Mouse (Mus musculus): ENCODE measurements around the gene 1700029F12Rik.

The 1700029F12Rik gene

DNA sequence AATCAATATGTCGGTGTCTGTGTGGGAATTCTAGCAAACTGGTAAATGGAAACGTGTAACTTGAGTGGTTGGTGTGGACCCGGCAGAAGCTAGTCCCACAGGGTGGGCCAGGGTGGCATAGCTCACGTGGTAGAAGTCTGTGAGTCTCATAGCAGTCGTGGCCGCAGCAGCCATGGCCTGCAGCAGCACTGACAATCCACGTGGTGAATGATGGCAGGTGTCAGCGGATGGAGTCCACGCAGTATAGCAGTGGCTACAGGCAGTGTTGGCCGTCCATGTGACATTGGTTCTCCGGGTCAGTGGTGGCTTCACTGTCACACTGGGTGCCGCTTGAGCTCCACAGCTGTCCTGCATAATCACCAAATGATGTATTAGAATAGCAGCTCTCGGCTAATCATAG is 4.1 kb downstream of the 1700029F12Rik start:
- WGBS, result 92% methylated on average over 13 of the region's 13 CpGs

GRCm38 (mm10) chr13:97021906-97022305 is 12.3 kb downstream of the 1700029F12Rik start:
- 69% methylated on average over 4 of the region's 4 CpGs for WGBS

DNA sequence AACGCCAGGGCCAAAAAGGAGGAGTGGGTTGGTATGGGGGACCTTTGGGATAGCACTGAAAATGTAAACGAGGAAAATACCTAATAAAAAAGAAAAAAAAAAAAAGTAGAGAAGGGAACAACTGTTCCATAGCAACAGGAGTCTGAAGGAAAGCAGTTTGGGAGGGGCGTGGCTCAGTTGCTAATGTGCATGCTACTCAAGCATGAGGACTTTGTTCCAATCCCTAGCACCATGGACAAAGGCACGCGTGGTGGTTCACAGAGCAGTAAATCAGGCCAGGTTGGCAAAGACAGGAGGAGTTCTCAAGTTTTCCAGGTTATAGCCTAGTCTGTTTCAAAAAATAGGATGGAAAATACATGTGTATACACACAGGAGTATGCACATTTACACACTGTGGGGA is 14.0 kb downstream of the 1700029F12Rik start:
- 84% methylated on average over 5 of the region's 5 CpGs for WGBS

DNA sequence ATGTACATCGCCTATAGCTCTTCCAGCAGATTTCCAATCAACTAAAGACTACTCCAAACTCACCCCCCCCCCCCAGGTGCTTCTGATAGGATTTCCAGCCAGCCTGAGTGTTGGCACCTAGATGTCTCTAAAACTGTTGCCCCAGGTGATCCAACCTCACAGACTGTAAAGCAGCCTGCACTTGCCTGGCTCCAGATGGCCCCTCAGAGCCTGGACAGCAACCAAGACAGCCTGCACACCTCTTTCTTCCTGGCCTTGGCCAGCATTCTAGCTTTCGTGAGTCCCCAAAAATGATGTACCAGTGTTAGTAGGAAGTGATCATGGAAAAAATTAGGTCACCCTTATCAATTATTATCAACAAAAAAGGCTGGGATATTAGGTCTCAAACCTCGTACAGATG is 16.5 kb downstream of the 1700029F12Rik start:
- 90% methylated on average over 3 of the region's 3 CpGs for WGBS

- WGBS, result 73% methylated on average over 4 of the region's 4 CpGs
These were observed 19.8 kb downstream of the 1700029F12Rik start for GRCm38 (mm10) chr13:97014366-97014765.

GRCm38 (mm10) chr13:97008266-97009153 is 25.7 kb downstream of the 1700029F12Rik start:
- WGBS, result 1% methylated on average over 19 of the region's 19 CpGs

- WGBS, result 1% methylated on average over 18 of the region's 21 CpGs
These were observed 26.5 kb downstream of the 1700029F12Rik start for GRCm38 (mm10) chr13:97007501-97008265.

DNA sequence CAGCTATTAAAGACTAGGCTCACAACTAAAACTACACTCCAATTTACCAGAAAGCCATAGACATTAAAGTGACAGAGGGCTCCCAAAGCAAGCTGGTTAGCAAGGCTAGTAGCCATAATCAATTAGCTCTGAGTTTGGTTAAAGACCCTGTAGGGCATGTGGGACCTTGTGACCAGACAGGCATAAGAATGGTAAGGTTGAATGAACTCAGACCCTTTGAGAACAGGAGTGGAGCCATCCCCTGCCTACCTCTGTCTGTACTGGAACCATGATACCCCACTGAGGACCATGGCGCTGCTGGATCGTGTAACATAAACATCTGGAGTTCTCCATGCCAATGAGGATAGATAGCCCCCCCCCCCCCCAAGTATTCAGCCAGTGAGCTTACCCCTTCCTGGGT is 27.4 kb downstream of the 1700029F12Rik start:
- WGBS, result 65% methylated on average over 2 of the region's 2 CpGs

DNA sequence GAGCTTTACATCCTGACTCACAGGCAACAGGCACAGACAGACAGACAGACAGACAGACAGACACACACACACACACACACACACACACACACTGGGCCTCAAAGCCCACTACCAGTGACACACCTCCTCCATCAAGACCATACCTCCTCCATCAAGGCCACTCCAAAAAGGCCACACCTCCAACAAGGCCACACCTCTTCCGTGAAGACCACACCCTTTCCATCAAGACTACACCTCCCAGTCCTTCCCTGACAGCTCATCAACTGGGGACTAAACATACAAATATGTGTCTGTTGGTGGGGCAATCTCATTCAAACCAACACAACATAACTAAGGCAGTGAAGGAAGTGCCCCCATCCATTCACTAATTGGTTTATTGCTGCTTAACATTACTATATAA is 37.1 kb downstream of the 1700029F12Rik start:
- WGBS, result 69% methylated on average over 1 of the region's 1 CpGs

GRCm38 (mm10) chr13:96995243-96995642 is 38.9 kb downstream of the 1700029F12Rik start:
- 71% methylated on average over 5 of the region's 5 CpGs for WGBS

- 29% methylated on average over 8 of the region's 8 CpGs for WGBS
These were observed 40.7 kb downstream of the 1700029F12Rik start for GRCm38 (mm10) chr13:96993291-96993989.

GRCm38 (mm10) chr13:96990561-96991265 is 43.4 kb downstream of the 1700029F12Rik start:
- WGBS, result 87% methylated on average over 14 of the region's 14 CpGs

GRCm38 (mm10) chr13:96990045-96990444 is 44.1 kb downstream of the 1700029F12Rik start:
- WGBS, result 91% methylated on average over 3 of the region's 3 CpGs

GRCm38 (mm10) chr13:96989129-96989528 is 45.0 kb downstream of the 1700029F12Rik start:
- WGBS, result 97% methylated on average over 16 of the region's 16 CpGs

GRCm38 (mm10) chr13:96985599-96986275 is 48.4 kb downstream of the 1700029F12Rik start:
- 66% methylated on average over 12 of the region's 12 CpGs for WGBS

- 84% methylated on average over 5 of the region's 5 CpGs for WGBS
These were observed 49.5 kb downstream of the 1700029F12Rik start for GRCm38 (mm10) chr13:96984688-96985087.

GRCm38 (mm10) chr13:96983251-96984126 is 50.7 kb downstream of the 1700029F12Rik start:
- WGBS, result 57% methylated on average over 26 of the region's 26 CpGs

GRCm38 (mm10) chr13:96976986-96977595 is 57.1 kb downstream of the 1700029F12Rik start:
- 63% methylated on average over 6 of the region's 6 CpGs for WGBS

GRCm38 (mm10) chr13:96973318-96973717 is 60.8 kb downstream of the 1700029F12Rik start:
- 85% methylated on average over 4 of the region's 4 CpGs for WGBS
